Mouse (Mus musculus): ENCODE results near the gene Syde2.
"Not testable (repeated sequence)": the region's sequence is repeated elsewhere in the genome, so short reads cannot be mapped to it uniquely, and the experiment has no call there.

The Syde2 gene

GRCm38 (mm10) chr3:145966806-145967205, 20.9 kb upstream of the Syde2 start:
- DNase-seq (ENCODE audit: low spot score), result no peak

DNA sequence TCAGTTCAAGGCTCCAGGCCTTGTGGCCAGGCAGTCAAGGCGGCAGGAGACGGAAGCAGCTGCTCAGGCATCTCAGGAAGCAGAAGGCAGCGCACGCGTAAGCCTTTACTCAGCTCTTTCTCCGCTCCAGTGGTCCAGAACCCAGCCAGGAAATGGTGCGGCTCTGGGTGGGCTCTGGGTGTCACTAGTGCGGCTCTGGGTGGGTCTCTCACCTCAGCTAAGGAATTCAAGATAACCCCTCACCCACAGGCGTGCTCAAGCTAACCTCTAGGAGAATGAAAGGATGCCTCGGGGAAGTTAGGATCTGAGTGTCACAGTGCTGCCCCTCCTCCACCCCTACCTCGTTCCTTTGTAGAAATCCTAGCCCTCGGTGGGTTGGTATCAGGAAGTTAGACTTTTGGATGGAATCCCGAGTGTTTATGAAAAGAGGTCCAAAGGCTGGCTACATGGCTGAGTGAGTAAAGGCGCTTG, 18.6 kb upstream of the Syde2 start:
- DNase-seq (ENCODE audit: low spot score), result no peak

DNA sequence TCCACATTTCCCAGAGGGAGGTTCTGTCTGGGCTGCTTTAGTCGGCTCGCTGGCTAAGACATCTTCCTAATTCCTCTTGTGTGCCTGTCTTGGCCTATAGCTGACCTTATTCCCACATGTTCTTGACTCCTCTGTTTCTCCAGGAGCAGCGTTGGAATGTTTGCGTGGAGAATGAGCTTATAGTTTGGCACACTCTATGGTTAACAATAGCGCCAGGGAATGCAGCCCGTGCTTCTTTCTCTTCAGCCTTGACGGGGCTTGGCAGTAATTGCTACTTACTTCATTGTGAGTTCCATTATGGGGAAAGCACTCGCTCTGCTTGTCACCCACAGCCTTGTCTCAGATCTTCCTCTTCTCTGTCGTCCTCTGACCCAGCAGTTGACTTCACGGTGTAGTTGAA, 16.2 kb upstream of the Syde2 start:
- DNase-seq (ENCODE audit: low spot score), result no peak

- DNase-seq (ENCODE audit: low spot score), result no peak
Measured at GRCm38 (mm10) chr3:145974986-145975385, 12.7 kb upstream of the Syde2 start.

- DNase-seq (ENCODE audit: low spot score), result no peak
Measured at GRCm38 (mm10) chr3:145985333-145985925, 2.2 kb upstream of the Syde2 start.

GRCm38 (mm10) chr3:145986317-145987001, 1.2 kb upstream of the Syde2 start:
- no peak for DNase-seq (ENCODE audit: low spot score)

- DNase-seq (ENCODE audit: low spot score), result peak; percentile 51
Measured at GRCm38 (mm10) chr3:145987970-145988683, 457 bp downstream of the Syde2 start.

DNA sequence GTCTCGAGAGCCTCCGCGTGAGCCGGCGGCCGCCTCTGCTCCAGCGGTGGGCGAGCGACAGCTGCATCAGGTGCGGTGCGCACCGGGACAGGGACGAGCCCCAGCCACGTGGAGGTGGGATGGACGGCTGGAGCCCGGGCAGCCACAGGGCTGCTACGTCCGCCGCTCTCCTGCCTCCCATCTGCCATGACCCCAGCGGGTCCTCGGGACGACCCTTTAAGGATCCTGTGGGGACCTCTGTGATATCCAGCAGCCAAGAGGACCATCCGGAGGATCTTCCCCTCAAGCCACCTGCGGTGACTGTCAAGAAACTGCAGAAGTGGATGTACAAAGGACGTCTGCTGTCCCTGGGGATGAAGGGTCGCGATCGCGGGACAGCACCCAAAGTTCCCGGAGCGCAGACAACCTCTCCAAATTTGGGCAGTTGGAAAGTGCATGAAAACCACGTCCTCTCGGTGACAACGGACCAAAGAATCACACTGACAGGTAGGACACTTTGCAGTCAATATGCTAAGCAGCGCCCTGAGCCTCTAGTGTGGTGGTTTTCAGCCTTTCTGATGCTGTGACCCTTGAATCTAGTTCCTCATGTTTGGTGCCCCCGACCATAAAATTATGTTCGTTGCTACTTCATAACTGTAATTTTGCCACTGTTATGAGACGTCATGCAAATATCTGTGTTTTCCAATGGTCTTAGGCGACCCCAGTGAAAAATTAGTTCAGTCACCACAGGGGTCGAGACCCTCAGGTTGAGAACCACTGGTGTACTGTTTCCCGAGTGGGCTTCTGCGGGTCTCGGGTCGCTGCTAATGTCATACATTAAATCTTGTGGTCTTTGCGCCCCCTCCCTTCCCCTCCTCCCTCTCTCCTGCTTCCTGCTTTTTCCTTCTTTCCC, 1.3 kb downstream of the Syde2 start:
- DNase-seq (ENCODE audit: low spot score), result no peak

DNA sequence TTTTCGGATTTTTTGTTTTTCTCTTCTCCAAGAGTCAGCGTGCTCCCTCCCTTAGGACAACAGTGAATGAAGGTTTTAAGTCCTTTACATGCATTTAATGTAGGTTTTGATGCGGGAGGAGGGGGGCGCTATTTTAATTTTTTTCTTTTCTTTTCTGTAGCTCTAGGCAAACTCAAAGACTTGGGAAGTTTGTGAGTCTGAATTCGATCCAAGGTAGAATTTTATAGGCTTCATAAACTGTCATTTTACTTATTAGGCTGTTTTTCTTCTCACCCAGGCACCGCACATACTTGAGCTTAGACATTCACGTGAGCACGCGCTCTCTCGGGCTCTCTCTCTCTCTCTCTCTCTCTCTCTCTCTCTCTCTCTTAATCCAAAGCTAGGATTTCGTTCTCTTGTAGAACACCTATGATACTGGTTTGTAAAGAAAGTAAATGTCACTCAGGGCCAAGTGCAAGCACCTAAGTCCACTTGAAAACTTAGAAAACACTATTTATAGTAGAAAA, 2.0 kb downstream of the Syde2 start:
- DNase-seq (ENCODE audit: low spot score), result no peak

- no peak for DNase-seq (ENCODE audit: low spot score)
Measured at GRCm38 (mm10) chr3:145991130-145991529, 3.5 kb downstream of the Syde2 start.

- no peak for DNase-seq (ENCODE audit: low spot score)
Measured at GRCm38 (mm10) chr3:145991976-145992730, 4.5 kb downstream of the Syde2 start.

DNA sequence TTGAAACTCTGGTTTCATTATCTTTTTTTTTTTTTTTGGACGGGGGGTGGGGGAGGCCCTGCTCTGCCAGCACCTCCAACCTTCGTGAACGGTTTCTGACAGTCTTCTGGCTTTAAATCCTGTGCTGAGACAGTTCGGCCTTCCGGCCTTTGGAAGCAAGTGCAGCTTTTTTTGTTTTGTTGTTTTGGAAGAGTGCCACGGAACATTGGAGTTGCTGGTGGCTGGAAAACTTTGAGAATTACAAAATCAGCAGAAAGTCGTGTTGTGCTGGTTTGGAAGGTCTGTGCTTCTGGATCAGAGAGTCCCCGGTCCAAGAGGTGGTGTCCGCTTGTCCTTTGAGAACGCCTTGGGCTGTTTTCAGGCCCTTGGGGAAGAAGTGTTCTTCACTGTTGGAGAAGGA, 5.1 kb downstream of the Syde2 start:
- no peak for DNase-seq (ENCODE audit: low spot score)

DNA sequence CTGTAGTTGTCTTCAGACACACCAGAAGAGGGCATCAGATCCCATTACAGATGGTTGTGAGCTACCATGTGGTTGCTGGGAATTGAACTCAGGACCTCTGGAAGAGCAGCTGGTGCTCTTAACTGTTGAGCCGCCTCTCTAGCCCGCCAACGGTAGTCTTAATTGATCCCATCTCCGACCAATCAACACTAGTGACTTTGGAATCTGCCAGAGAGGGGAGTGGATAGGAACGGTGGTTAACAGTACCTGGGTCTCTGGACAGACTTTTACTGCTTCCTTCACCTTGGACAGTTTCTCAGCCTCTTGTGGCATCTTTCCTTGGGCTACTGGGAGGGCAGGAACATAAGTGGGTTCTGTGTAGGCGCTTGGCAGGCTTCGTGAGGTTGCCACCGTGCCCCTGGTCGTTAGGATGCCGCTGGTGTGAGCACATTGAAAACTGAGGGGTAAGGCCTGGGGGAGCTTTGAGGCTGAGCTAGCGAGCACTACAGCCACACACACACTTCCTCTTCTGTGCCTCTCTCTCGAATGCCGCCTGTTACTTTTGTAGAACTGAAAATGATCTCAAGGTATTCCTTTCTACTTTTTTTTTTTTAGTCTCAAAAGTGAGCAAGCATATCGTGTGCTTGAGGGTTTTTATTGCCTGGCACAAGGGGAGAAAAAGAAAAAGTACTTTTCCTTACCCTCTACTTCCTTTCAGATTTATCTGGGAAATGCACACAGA, 6.0 kb downstream of the Syde2 start:
- no peak for DNase-seq (ENCODE audit: low spot score)

DNA sequence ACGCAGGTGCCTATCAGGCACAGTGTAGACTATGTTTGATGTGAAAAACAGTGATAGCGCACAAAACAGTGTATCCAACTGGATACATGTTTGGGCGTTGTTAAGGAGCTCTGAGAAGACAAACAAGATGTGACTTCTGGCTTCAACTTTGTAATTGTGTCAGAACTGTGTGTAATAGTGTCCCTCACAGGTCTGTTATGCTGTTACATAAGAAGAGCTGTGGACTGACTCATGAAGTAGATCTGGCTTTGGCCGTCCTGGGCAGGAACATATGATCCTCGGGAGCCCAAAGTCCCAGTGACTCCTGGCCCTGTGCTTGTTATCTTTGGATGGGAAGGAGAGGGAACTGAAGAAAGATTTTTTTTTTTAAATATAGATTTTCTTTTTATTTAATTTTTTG, 7.8 kb downstream of the Syde2 start:
- DNase-seq (ENCODE audit: low spot score), result no peak

DNA sequence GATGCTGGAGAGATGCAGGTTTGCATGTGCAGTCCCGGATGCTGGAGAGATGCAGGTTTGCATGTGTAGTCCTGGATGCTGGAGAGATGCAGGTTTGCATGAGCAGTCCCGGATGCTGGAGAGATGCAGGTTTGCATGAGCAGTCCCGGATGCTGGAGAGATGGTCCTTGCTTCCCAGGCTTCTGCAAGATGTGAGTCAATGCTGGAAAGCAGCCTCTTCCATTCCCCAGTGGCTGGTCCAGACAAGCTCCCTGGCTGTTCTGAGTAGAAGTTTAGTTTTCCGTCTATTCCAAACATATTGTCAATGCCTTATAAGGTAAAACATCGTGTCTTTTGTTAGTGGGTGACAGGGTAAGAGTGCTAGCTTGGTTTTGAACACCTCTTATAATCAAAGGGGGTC, 8.9 kb downstream of the Syde2 start:
- not testable (repeated sequence) for DNase-seq (ENCODE audit: low spot score)

- DNase-seq (ENCODE audit: low spot score), result no peak
Measured at GRCm38 (mm10) chr3:146004347-146005051, 16.8 kb downstream of the Syde2 start.

- no peak for DNase-seq (ENCODE audit: low spot score)
Measured at GRCm38 (mm10) chr3:146007872-146008271, 20.2 kb downstream of the Syde2 start.

- DNase-seq (ENCODE audit: low spot score), result no peak
Measured at GRCm38 (mm10) chr3:146009859-146010645, 22.4 kb downstream of the Syde2 start.

GRCm38 (mm10) chr3:146010751-146011150, 23.1 kb downstream of the Syde2 start:
- no peak for DNase-seq (ENCODE audit: low spot score)

Data from urinary bladder, postnatal 10 days (tissue).